Mouse (Mus musculus) right cerebral cortex, postnatal 10 days (tissue): ENCODE measurements around the gene Camk2d.

Source experiments
- DNase-seq, 2 experiments: peaks; one replicate each; pipeline ENCODE4 v3.0.0; 2021; ENCODE audit warnings: low spot score in 2 of 2

The Camk2d gene

DNA sequence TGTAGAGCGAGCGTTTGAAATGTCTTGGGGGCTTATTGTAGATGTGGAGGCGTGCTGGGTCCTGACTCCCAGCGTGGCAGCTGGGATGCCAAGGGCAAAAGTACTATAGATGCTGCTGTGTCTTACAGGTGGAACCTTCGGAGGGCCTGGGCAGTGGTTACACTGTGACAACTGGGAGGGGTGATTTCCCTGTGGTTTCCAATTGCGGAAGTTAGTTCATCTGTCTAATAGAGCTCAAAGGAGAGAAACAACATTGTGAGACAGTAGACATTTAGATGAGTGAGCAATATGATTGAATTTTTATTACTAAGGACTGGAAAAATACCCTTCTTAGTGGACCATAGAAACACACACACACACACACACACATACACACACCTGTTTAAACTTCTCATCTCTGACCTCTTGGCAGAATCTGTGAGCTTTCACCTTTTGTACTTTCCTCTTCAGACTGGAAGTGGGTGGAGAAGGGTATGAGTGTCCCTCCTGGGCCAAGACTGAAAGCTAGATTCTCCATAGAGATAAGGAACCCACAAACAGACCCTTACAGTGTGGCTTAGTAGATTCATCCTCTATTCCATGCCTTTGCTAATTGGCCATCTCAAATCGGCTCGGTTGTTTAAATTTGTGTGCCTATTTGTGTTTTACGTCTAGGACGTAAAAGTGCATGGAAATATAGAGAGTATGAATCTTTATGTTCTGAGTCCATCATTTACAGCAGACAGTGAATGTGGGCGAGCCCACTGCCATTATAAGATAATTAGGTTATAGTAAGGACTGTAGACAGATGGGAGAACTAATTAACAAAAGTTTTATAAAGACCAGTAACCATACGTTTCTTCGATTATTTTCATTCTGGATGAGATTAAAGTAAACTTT lies 94.8 kb downstream of the Camk2d start:
- no peak for DNase-seq

DNA sequence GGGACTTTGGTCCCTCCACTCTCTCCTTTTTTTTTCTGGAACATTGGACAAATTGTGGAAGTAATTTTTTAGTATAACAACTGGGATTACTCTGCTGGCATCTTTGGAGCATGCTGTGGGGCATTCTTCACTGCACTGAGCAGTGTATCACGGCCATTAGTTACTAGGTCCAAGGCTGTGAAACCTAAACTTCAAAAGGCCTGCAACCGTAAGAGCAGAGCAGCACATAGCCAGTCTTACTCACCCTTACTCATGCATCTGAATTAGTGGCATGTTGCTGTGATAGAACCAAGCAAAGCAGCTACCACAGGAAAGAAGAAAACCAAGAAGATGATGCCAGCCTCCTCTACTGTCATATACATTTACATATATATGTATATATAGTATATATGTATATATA lies 95.5 kb downstream of the Camk2d start:
- DNase-seq = no peak

DNA sequence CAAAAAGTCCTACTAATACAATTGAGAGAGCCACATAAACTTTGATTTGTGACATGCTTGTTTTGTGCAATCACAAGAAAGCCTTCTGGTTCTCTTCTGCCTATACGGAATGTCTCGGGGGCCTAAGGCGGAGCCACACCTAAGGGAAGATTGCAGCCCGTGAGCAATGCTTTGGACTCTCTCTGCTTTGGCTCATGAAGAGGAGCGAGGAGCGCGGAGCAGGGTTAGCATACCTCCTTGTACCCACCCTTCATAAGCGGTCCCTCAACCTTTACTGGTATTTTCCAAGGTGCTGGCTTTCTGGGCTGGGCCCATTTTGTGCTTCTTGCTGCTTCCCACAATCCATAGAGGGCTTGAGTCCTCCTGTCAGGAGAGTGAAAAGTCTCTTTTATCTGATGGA lies 96.7 kb downstream of the Camk2d start:
- no peak for DNase-seq

GRCm38 (mm10) chr3:126693302-126693701 lies 97.2 kb downstream of the Camk2d start:
- no peak for DNase-seq

GRCm38 (mm10) chr3:126695456-126696293 lies 99.6 kb downstream of the Camk2d start:
- peak; percentile 82 to 88 for DNase-seq

DNA sequence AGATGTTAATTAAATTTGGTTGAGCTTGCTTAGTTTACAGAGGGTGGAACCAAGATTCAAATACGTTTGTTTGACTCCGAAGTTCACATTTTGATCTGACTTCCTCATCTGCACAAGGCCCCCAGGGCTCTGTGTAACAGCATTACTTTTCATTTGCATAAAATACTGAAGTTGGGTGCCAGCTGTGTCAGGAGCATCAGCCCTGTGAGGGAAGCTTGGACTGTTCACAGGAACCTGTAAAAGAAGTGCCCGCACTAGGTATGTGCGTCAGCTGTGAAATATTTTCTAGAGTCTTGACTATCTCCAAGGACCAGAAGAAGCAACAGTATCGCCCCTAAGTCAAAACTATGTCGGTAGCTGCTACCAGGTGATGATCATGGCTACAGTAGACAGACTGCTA lies 100.5 kb downstream of the Camk2d start:
- no peak for DNase-seq

DNA sequence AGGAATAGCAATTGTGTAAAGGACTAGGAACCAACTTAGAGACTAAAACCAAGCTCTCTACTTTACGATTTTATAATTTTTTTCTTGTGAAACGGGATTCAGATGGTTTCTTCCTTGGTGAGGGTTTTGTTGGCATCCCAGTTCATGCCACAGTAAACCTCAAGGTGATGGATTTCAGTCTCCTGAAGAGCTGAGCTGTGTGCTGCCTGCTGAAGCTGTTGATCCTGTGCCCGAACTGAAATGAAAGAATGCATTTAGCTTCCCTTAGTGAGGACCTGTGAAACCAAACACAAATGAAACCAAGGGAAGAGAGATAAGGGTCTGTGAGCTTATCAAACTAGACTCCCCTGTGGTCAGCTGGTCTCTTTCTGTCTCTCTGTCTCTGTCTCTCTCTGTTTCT lies 103.6 kb downstream of the Camk2d start:
- DNase-seq = no peak

DNA sequence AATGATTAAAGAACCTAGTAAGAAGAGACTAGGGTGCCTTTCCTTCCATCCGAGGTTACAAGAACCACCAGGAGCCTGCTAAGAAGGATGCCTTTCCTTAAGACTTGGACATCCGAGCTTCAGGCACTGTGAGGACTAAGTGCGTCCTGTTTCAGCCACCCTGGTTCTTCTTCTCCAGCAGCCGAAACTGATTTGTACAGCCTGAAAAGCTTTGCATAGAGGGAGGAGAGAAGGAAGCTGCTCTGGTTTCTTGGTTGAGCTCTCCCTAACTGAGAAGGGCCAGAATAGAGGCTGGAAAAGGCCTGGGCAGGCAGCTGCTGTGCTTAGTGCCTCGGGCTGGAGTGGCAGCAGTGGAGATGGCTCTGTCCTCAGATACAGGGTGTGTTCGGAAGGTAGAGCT lies 105.0 kb downstream of the Camk2d start:
- no peak for DNase-seq

DNA sequence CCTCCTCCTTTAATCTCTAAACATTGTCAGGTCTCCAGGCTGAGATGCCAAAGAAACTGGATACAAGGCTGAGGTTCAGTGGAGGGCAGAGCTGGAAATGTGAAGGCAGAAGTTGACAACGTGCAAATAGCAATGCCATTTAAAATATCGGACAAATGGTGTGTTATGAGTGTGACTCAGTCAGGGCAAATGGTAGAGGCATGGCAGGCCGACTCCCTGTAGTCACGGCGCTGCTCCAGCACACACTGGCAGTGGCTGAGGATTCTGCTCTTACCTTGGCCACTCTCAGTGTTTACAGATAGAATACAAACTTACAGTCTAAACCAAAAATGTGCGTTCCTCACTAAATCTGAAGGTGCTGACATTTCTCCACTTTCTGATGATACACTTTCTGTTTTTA lies 105.5 kb downstream of the Camk2d start:
- no peak for DNase-seq

DNA sequence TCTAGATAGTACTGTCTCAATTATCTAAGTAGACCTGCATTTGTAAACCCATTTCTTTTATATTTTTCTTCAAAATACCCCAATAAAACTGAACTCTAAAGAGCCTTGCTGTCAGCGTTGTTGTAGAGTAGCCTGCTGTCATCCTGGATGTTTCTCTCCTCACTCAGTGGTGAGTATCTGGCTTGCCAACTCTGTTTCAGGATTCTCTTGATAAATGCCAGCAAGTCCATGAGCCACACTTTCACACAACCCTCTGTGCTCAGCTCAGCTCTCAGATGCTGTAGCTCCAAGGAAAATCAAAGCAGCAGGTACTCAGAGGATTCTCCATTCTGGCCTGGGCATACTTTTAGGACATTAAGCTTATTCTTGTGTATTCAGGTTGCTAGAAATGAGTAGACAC lies 109.4 kb downstream of the Camk2d start:
- no peak for DNase-seq

DNA sequence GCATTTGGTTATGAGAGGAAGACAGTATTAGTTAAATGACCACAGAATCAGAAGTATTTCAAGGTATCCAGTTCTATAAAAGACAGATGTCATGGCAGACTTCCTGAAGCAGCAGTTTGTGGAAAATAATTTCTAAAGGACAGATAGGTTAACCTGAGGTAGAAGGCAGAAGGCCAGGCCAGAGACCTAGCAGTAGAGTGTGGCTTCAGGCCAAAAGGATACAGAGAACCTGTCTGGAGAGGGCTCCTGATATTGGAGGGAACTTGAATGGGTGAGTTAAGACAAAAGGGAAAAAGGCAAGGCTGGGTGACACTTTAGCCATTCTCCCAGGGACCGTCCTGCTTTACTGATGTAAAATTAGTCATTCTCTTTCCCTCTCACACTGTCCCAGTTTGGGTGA lies 118.2 kb downstream of the Camk2d start:
- DNase-seq = no peak

DNA sequence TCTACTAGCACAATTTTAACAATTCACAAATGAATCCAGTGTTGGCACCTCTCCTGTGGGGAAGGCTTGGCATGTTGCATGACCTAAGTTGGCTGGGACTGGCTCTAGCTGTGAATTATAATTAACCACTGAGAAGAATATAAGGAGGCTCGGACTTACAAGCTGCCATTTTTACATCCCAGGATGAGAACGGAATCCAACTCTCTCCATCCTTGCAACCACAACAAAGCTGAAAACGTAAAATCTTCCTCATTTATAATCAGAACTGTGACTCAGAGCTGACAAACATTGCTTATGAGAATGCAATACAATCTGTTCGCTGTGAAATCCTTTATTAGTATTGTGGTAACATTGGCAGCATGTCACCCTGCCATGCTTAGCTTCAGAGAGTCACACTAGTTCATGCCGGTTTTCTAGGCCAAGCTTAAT lies 126.9 kb downstream of the Camk2d start:
- peak; percentile 69 to 72 for DNase-seq

GRCm38 (mm10) chr3:126723458-126723857 lies 127.4 kb downstream of the Camk2d start:
- DNase-seq = no peak

DNA sequence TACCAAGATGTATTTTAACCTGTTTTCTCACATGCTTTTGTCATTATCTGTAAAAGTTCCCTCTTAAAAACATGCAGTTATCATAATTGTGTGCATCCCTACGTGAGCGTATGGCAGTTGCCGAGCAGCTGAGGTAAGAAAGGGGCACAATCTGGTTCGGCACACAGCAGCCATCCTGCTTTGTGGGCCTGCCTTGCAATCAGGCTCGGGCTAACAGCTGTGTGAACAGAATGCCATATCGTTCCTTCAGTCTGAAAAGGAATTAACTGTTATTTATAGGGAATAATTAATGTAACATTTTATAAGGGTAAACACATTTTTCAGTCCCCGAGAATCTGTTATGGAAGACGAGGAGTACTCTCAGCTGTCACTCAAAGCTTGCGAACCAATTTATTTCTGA lies 129.5 kb downstream of the Camk2d start:
- peak; percentile 33 to 48 for DNase-seq

DNA sequence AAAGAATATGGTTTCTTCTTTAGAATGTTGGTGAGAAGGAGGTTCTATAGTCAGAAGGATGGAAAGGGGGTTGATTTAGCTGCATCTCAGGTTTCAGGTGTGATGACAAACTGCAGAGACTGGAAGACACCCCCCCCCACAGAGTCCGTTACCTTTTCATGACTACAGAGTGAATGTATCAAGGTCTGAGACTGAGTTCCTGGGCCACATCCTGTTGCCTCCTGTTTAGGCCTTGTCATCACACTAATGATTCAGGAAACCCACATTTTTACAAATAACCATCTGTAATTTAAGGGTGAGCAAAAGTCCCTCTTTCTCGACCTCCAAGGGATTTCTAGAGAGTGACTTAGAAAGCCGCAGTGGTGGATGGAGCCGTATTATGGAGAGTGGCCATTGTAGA lies 131.3 kb downstream of the Camk2d start:
- DNase-seq = no peak

DNA sequence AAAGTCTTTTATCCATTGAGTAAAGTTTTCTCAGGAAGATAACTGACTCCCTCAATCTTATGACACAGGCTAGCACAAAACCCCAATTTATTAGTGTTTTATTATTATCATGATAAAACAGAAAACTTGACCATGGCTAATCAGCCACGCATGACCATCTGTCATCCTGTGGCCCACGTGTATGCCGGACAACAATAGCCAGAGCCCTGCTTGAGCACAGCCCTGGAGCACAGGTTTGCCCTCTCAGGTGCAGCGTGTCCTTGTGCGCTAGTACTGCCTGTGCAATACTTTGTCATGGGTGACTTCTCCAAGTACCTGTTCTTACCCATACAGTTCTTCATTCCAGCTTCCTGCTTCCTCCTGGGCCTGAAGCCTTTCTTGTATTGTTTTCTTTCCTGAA lies 134.3 kb downstream of the Camk2d start:
- no peak for DNase-seq

GRCm38 (mm10) chr3:126732323-126732722 lies 136.2 kb downstream of the Camk2d start:
- DNase-seq = no peak

GRCm38 (mm10) chr3:126734533-126734932 lies 138.4 kb downstream of the Camk2d start:
- DNase-seq = no peak

GRCm38 (mm10) chr3:126735211-126735610 lies 139.1 kb downstream of the Camk2d start:
- no peak for DNase-seq

GRCm38 (mm10) chr3:126737128-126737527 lies 141.0 kb downstream of the Camk2d start:
- no peak for DNase-seq

GRCm38 (mm10) chr3:126740146-126740545 lies 144.0 kb downstream of the Camk2d start:
- DNase-seq = no peak

- DNase-seq = no peak
Observed at GRCm38 (mm10) chr3:126744432-126745133, 148.5 kb downstream of the Camk2d start.
